In the genomic region with DNA sequence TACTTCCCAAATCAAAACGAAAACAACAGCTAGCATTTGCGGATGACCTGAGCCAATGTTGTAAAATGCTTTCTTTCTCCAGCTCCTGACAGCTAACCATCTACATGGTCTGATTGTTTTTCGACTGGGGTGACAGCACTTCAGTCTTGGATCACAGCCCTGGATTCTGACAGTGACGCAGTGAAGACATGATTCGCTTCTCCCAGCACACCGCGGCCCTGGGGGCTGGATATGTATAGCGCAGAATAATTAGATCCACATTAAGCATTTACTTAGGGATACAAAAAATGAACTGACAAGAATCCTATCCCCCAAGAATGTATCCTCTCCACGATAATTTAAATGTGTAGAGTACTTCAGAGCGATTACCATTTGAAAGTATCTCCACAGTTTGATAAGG, we compare ENCODE assay signal across 16 mouse cellular contexts.
DNase-seq lines count a peak whose midpoint lies in the region; ATAC-seq lines count a peak whose summit lies in the region.
"Had no signal": no experiment of that assay in that cellular context is flagged by ENCODE, and none has a peak within 500 bp of the region (broad histone marks: within the 10 kb centered on the region; RNA-seq: fewer than 3 reads in every experiment).

No protein-coding gene starts in this region.

- peak overlapping the region; percentile 59 for H3K4me2 ChIP-seq in heart, embryonic 15.5 days
- no peak overlapping the region for H3K4me2 ChIP-seq in midbrain, embryonic 15.5 days
- H3K4me2 ChIP-seq in midbrain, embryonic 11.5 days = no peak overlapping the region
- no peak overlapping the region for H3K4me2 ChIP-seq in forebrain, embryonic 15.5 days (replicated peaks)
- H3K4me2 ChIP-seq in liver, embryonic 11.5 days = no peak overlapping the region
- H3K4me2 ChIP-seq: embryonic facial prominence, embryonic 12.5 days; limb, embryonic 15.5 days; liver, embryonic 15.5 days had no signal

- H3K36me3 ChIP-seq in heart, embryonic 15.5 days = no peaks in the 10 kb centered on the region
- H3K36me3 ChIP-seq in midbrain, embryonic 15.5 days (replicated peaks) = no peaks in the 10 kb centered on the region
- no peaks in the 10 kb centered on the region for H3K36me3 ChIP-seq in midbrain, embryonic 11.5 days (ENCODE audit: control insufficient read depth, insufficient read depth, low read length)
- no peaks in the 10 kb centered on the region for H3K36me3 ChIP-seq in forebrain, embryonic 15.5 days
- no peaks in the 10 kb centered on the region for H3K36me3 ChIP-seq in liver, embryonic 11.5 days (ENCODE audit: control insufficient read depth, insufficient read depth, low read length)
- H3K36me3 ChIP-seq: embryonic facial prominence, embryonic 12.5 days; G1E; limb, embryonic 15.5 days; liver, embryonic 15.5 days; neural tube, embryonic 12.5 days had no signal

- no peak overlapping the region for H3K4me3 ChIP-seq in heart, embryonic 15.5 days
- H3K4me3 ChIP-seq in midbrain, embryonic 15.5 days = no peak overlapping the region
- no peak overlapping the region for H3K4me3 ChIP-seq in midbrain, embryonic 11.5 days (ENCODE audit: low read depth, low read length)
- no peak overlapping the region for H3K4me3 ChIP-seq in forebrain, embryonic 15.5 days
- H3K4me3 ChIP-seq in liver, embryonic 11.5 days (ENCODE audit: low read depth, low read length) = no peak overlapping the region
- H3K4me3 ChIP-seq: embryonic facial prominence, embryonic 12.5 days; limb, embryonic 15.5 days; liver, embryonic 15.5 days; neural tube, embryonic 12.5 days had no signal

- peaks cover 11% of the 10 kb centered on the region for H3K27me3 ChIP-seq in heart, embryonic 15.5 days
- no peaks in the 10 kb centered on the region for H3K27me3 ChIP-seq in midbrain, embryonic 15.5 days (replicated peaks)
- H3K27me3 ChIP-seq in midbrain, embryonic 11.5 days (ENCODE audit: control insufficient read depth, insufficient read depth, low read length) = no peaks in the 10 kb centered on the region
- no peaks in the 10 kb centered on the region for H3K27me3 ChIP-seq in forebrain, embryonic 15.5 days
- no peaks in the 10 kb centered on the region; the same call in 1 of the 2 replicates for H3K27me3 ChIP-seq in liver, embryonic 11.5 days (replicated peaks; ENCODE audit: control insufficient read depth, insufficient read depth, low read length)
- H3K27me3 ChIP-seq: CH12.LX; neural tube, embryonic 12.5 days had no signal

- H3K9me3 ChIP-seq in heart, embryonic 15.5 days (replicated peaks) = no peaks in the 10 kb centered on the region
- no peaks in the 10 kb centered on the region for H3K9me3 ChIP-seq in midbrain, embryonic 15.5 days
- H3K9me3 ChIP-seq in midbrain, embryonic 11.5 days (ENCODE audit: control insufficient read depth, low read length) = no peaks in the 10 kb centered on the region
- no peaks in the 10 kb centered on the region for H3K9me3 ChIP-seq in forebrain, embryonic 15.5 days
- H3K9me3 ChIP-seq in liver, embryonic 11.5 days (ENCODE audit: control insufficient read depth, low read length) = no peaks in the 10 kb centered on the region
- H3K9me3 ChIP-seq: embryonic facial prominence, embryonic 12.5 days; G1E; limb, embryonic 15.5 days; liver, embryonic 15.5 days; neural tube, embryonic 12.5 days had no signal

- DNase-seq in heart, postnatal 4 days = no peak
- DNase-seq in midbrain, embryonic 11.5 days (ENCODE audit: low spot score, missing footprints) = no peak
- DNase-seq in lung, postnatal 25 days (ENCODE audit: low spot score) = no peak
- no peak for DNase-seq in liver, embryonic 11.5 days (ENCODE audit: low spot score)
- DNase-seq: gastrocnemius, postnatal 36 days had no signal

- ATAC-seq in heart, embryonic 15.5 days (replicated peaks; ENCODE audit: insufficient number of reproducible peaks, insufficient read depth, low FRiP score, low read depth) = no peak
- 0 out of 2 replicates have a peak, but pooled peaks have one; percentile 35 for ATAC-seq in midbrain, embryonic 15.5 days (replicated peaks)
- ATAC-seq in midbrain, embryonic 11.5 days (ENCODE audit: low FRiP score) = no peak
- peak; percentile 35; the same call in 1 of the 2 replicates for ATAC-seq in forebrain, embryonic 15.5 days (replicated peaks)
- ATAC-seq in liver, embryonic 11.5 days (replicated peaks; ENCODE audit: low FRiP score) = no peak

- no peak overlapping the region for H3K27ac ChIP-seq in heart, embryonic 15.5 days
- H3K27ac ChIP-seq in midbrain, embryonic 15.5 days = no peak overlapping the region
- no peak overlapping the region; the same call in 1 of the 2 replicates for H3K27ac ChIP-seq in midbrain, embryonic 11.5 days (ENCODE audit: low read depth, low read length)
- no peak overlapping the region for H3K27ac ChIP-seq in forebrain, embryonic 15.5 days (replicated peaks)
- H3K27ac ChIP-seq in liver, embryonic 11.5 days (ENCODE audit: low read depth, low read length) = no peak overlapping the region
- H3K27ac ChIP-seq: embryonic facial prominence, embryonic 12.5 days; left cerebral cortex, adult 2 months; limb, embryonic 15.5 days; liver, embryonic 15.5 days; macrophage; neural tube, embryonic 12.5 days had no signal

- WGBS in heart, embryonic 15.5 days = 54% methylated on average over 10 of the region's 10 CpGs
- 67% methylated on average over 10 of the region's 10 CpGs for WGBS in midbrain, embryonic 15.5 days
- 80% methylated on average over 10 of the region's 10 CpGs for WGBS in midbrain, embryonic 11.5 days
- WGBS in forebrain, embryonic 15.5 days = 65% methylated on average over 10 of the region's 10 CpGs
- 72% methylated on average over 10 of the region's 10 CpGs for WGBS in liver, embryonic 11.5 days

- H3K4me1 ChIP-seq in heart, embryonic 15.5 days (replicated peaks) = peaks cover 13% of the 10 kb centered on the region
- peaks cover 5% of the 10 kb centered on the region for H3K4me1 ChIP-seq in midbrain, embryonic 15.5 days
- peaks cover 16% of the 10 kb centered on the region for H3K4me1 ChIP-seq in midbrain, embryonic 11.5 days (ENCODE audit: control insufficient read depth, insufficient read depth, low read length)
- H3K4me1 ChIP-seq in forebrain, embryonic 15.5 days = peaks cover 20% of the 10 kb centered on the region
- no peaks in the 10 kb centered on the region for H3K4me1 ChIP-seq in liver, embryonic 11.5 days (replicated peaks; ENCODE audit: control insufficient read depth, insufficient read depth, low read length)
- H3K4me1 ChIP-seq: embryonic facial prominence, embryonic 12.5 days; limb, embryonic 15.5 days; liver, embryonic 15.5 days had no signal

- no peak overlapping the region for H3K9ac ChIP-seq in heart, embryonic 15.5 days
- H3K9ac ChIP-seq in midbrain, embryonic 15.5 days = no peak overlapping the region
- H3K9ac ChIP-seq in midbrain, embryonic 11.5 days (ENCODE audit: low read length) = no peak overlapping the region
- H3K9ac ChIP-seq in forebrain, embryonic 15.5 days (replicated peaks) = no peak overlapping the region
- no peak overlapping the region for H3K9ac ChIP-seq in liver, embryonic 11.5 days (ENCODE audit: low read depth, low read length)
- H3K9ac ChIP-seq: embryonic facial prominence, embryonic 12.5 days; limb, embryonic 15.5 days; liver, embryonic 15.5 days; neural tube, embryonic 12.5 days had no signal

Comparison
In these comparisons a context has a peak if more than half of its experiments do, and no peak if none do; other contexts are left out.
1. ATAC-seq: peak in midbrain, embryonic 15.5 days (single experiment) and forebrain, embryonic 15.5 days (single experiment); none in heart, embryonic 15.5 days (single experiment), midbrain, embryonic 11.5 days (single experiment) and liver, embryonic 11.5 days (single experiment).